Mouse (Mus musculus) liver, adult 2 months (tissue): ENCODE data around the gene Gm20388. TPM values are rescaled to one million over a fixed set of nuclear protein-coding genes. Genes with fewer than 3 reads are reported as not detected.

Source experiments
- DNase-seq: peaks from one replicate; pipeline ENCODE4 v3.0.0-alpha.2; 2011; ENCODE audit warnings: low read depth, low spot score; ENCODE audit errors: extremely low read depth
- H3K27ac ChIP-seq: fragments of 200-500 bp; replicated peaks from 2 replicates; pipeline ENCODE4 v1.5.1; 2012; ENCODE audit warnings: low read depth, mild to moderate bottlenecking, control low read depth, inconsistent platforms, low read length; ENCODE audit not compliant: insufficient read depth
- H3K27me3 ChIP-seq: fragments of 200-500 bp; 2 replicates; pipeline ENCODE4 v1.6.1; 2012; ENCODE audit warnings: mild to moderate bottlenecking, moderate library complexity, low read length, inconsistent platforms; ENCODE audit not compliant: control insufficient read depth, insufficient read depth
- H3K36me3 ChIP-seq: fragments of 200-500 bp; 2 replicates; pipeline ENCODE4 v1.6.1; 2012; ENCODE audit warnings: low read length, inconsistent platforms; ENCODE audit not compliant: control insufficient read depth, insufficient read depth
- H3K4me1 ChIP-seq: fragments of 200-500 bp; 2 replicates; pipeline ENCODE4 v1.6.1; 2011; ENCODE audit warnings: low read length; ENCODE audit not compliant: control insufficient read depth, insufficient read depth
- H3K4me3 ChIP-seq: fragments of 200-500 bp; 2 replicates; pipeline ENCODE4 v1.5.1; 2011; ENCODE audit warnings: low read depth, mild to moderate bottlenecking, control low read depth, low read length, moderate library complexity; ENCODE audit not compliant: insufficient read depth
- H3K79me2 ChIP-seq: fragments of 200-500 bp; 2 replicates; pipeline ENCODE4 v1.6.1; 2012; ENCODE audit warnings: inconsistent platforms, mild to moderate bottlenecking, low read length, moderate library complexity; ENCODE audit not compliant: control insufficient read depth, insufficient read depth
- H3K9ac ChIP-seq: fragments of 200-500 bp; 2 replicates; pipeline ENCODE4 v1.6.1; 2012; ENCODE audit warnings: low read depth, mild to moderate bottlenecking, control low read depth, inconsistent platforms, low read length
- CTCF ChIP-seq: fragments of 200-500 bp; IDR thresholded peaks from 2 replicates; pipeline ENCODE4 v1.5.1; 2011; ENCODE audit warnings: low read depth, low read length, control low read depth
- POLR2A ChIP-seq: fragments of 200-500 bp; IDR thresholded peaks from 2 replicates; pipeline ENCODE4 v1.6.1; 2011; ENCODE audit warnings: low read length, control low read depth; ENCODE audit not compliant: insufficient read depth; ENCODE audit errors: extremely low read depth
- WGBS: fragments of 180-500 bp; shearing (Covaris S2); methylation state at CpG from one replicate; pipeline ENCODE4 v1.1.7; 2018; 5-methylcytosine and 5-hydroxymethylcytosine counted together
- polyA plus RNA-seq: library from polyadenylated mRNA; depleted of rRNA; stranded (reverse); fragments of >200 nt; gene quantifications from 2 replicates; pipeline ENCODE4 v1.2.3, GENCODE M21; 2012
- total RNA-seq: library from RNA; depleted of rRNA; stranded (reverse); fragments of >200 nt; gene quantifications from 2 replicates; pipeline ENCODE4 v1.2.3, GENCODE M21; 2014

Gm20388 gene
- total and polyA plus RNA-seq, 2 experiments, result 6.4 to 19.9 TPM

- Histone ChIP-seq H3K36me3 (no peaks in the 10 kb centered on the region), H3K4me1 (peaks cover 13% of the 10 kb centered on the region), H3K27me3 (no peaks in the 10 kb centered on the region), H3K79me2 (no peaks in the 10 kb centered on the region), H3K4me3 (no peak overlapping the region), H3K9ac (no peak overlapping the region), H3K27ac (no peak overlapping the region)
- TF ChIP-seq CTCF (no peak), POLR2A (no peak)
- DNase-seq, result peak; percentile 56
- WGBS, result 41% methylated on average over 10 of the region's 10 CpGs
These were observed 379.1 kb downstream of the Gm20388 start for GRCm38 (mm10) chr8:120289698-120290181.

- no peak overlapping the region for H3K9ac ChIP-seq
- no peaks in the 10 kb centered on the region for H3K36me3 ChIP-seq
- TF ChIP-seq CTCF, result no peak
- no peak for TF ChIP-seq POLR2A
- H3K4me1 ChIP-seq, result peaks cover 13% of the 10 kb centered on the region
- H3K79me2 ChIP-seq, result no peaks in the 10 kb centered on the region
- H3K27ac ChIP-seq, result no peak overlapping the region
- H3K27me3 ChIP-seq, result no peaks in the 10 kb centered on the region
- H3K4me3 ChIP-seq, result no peak overlapping the region
- DNase-seq, result no peak
- whole genome bisulfite sequencing, result 80% methylated on average over 15 of the region's 15 CpGs
These were observed 380.0 kb downstream of the Gm20388 start for GRCm38 (mm10) chr8:120290614-120291013.

- Histone ChIP-seq H3K27ac (no peak overlapping the region), H3K9ac (no peak overlapping the region), H3K79me2 (no peaks in the 10 kb centered on the region), H3K4me1 (peaks cover 13% of the 10 kb centered on the region), H3K36me3 (no peaks in the 10 kb centered on the region), H3K27me3 (no peaks in the 10 kb centered on the region), H3K4me3 (no peak overlapping the region)
- 93% methylated on average over 9 of the region's 9 CpGs for WGBS
- TF ChIP-seq CTCF, result no peak
- no peak for TF ChIP-seq POLR2A
- DNase-seq, result no peak
These were observed 381.0 kb downstream of the Gm20388 start for GRCm38 (mm10) chr8:120291650-120292049.

- TF ChIP-seq POLR2A, result no peak
- H3K4me1 ChIP-seq, result peaks cover 13% of the 10 kb centered on the region
- H3K27me3 ChIP-seq, result no peaks in the 10 kb centered on the region
- no peak overlapping the region for H3K27ac ChIP-seq
- WGBS, result 56% methylated on average over 8 of the region's 8 CpGs
- H3K9ac ChIP-seq, result no peak overlapping the region
- H3K4me3 ChIP-seq, result no peak overlapping the region
- H3K79me2 ChIP-seq, result no peaks in the 10 kb centered on the region
- peak; percentile 76 for DNase-seq
- no peaks in the 10 kb centered on the region for H3K36me3 ChIP-seq
These were observed 381.9 kb downstream of the Gm20388 start for GRCm38 (mm10) chr8:120292316-120293107.

GRCm38 (mm10) chr8:120293421-120294357 lies 383.0 kb downstream of the Gm20388 start:
- no peak overlapping the region for H3K27ac ChIP-seq
- H3K79me2 ChIP-seq, result no peaks in the 10 kb centered on the region
- TF ChIP-seq POLR2A (no peak), CTCF (no peak)
- no peak overlapping the region for H3K4me3 ChIP-seq
- DNase-seq, result no peak
- H3K4me1 ChIP-seq, result peaks cover 13% of the 10 kb centered on the region
- H3K9ac ChIP-seq, result no peak overlapping the region
- no peaks in the 10 kb centered on the region for H3K27me3 ChIP-seq
- no peaks in the 10 kb centered on the region for H3K36me3 ChIP-seq
- WGBS, result 89% methylated on average over 18 of the region's 18 CpGs
